Mouse (Mus musculus): ENCODE measurements around the gene Slc22a3. TPM values are rescaled to one million over a fixed set of nuclear protein-coding genes. Genes with fewer than 3 reads are reported as not detected.
A peak's percentile ranks its signal among the peaks of the same experiment; 100 is the strongest.

The Slc22a3 gene
- polyA plus RNA-seq, 1 experiment from 2014 or later: 2.3 TPM

DNA sequence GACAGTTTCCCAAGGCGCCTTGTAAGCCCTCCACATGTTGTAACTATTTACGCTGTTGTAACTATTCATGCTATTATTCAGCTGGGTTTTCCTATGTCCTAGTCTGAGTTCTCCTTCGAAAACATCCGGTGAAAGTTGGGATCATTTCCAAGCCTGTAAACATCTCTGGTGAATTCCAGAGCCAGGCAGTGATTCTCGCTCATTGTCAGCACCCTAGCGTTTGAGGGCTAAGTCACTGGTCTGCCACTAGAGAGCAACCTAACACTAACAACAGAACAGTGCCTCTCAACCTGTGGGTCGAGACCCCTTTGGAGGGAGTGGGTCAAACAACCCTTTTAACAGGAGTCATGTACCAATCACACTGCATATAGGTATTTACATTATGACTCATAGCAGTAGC, 104.1 kb downstream of the Slc22a3 start:
- no peak overlapping the region for H3K9ac ChIP-seq (ENCODE audit: low read depth, low read length)
- H3K9me3 ChIP-seq (replicated peaks; ENCODE audit: control insufficient read depth, low read length, poor library complexity, severe bottlenecking): no peaks in the 10 kb centered on the region
- WGBS: 73% methylated on average over 7 of the region's 7 CpGs
- ATAC-seq: no peak
- no peak overlapping the region for H3K4me2 ChIP-seq (ENCODE audit: low read length)
- no peaks in the 10 kb centered on the region for H3K36me3 ChIP-seq (ENCODE audit: control insufficient read depth, insufficient read depth, low read length)
- H3K4me1 ChIP-seq (ENCODE audit: control insufficient read depth, insufficient read depth, low read length): no peaks in the 10 kb centered on the region
- no peaks in the 10 kb centered on the region for H3K27me3 ChIP-seq (ENCODE audit: control insufficient read depth, insufficient read depth, low read depth, low read length)
- H3K27ac ChIP-seq (ENCODE audit: low read length): no peak overlapping the region
- no peak overlapping the region for H3K4me3 ChIP-seq (ENCODE audit: low read depth, low read length)

DNA sequence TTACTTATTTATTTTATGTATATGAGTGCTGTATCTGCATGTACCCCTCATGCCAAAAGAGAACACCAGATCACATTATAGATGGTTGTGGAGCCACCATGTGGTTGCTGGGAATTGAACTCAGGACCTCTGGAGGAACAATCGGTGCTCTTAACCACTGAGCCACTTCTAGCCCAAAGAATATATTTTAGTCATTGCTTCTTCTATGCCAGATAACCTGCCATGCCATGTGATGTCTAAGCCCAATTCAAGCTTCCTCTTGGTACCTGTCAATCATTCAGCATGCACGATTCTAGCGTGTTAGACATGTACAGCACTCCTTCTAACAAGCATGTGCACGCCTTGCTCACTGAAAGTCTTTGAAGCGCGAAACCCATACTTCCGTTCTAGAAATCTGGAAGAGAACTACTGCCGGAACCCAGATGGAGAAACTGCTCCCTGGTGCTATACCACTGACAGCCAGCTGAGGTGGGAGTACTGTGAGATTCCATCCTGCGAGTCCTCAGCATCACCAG, 111.3 kb downstream of the Slc22a3 start:
- no peaks in the 10 kb centered on the region for H3K36me3 ChIP-seq (ENCODE audit: control insufficient read depth, insufficient read depth, low read length)
- H3K4me3 ChIP-seq (ENCODE audit: low read depth, low read length): no peak overlapping the region
- no peak for ATAC-seq
- no peaks in the 10 kb centered on the region; the same call in 1 of the 2 replicates for H3K9me3 ChIP-seq (replicated peaks; ENCODE audit: control insufficient read depth, low read length, poor library complexity, severe bottlenecking)
- no peak overlapping the region for H3K27ac ChIP-seq (ENCODE audit: low read length)
- no peak overlapping the region for H3K9ac ChIP-seq (ENCODE audit: low read depth, low read length)
- no peak overlapping the region for H3K4me2 ChIP-seq (ENCODE audit: low read length)
- H3K27me3 ChIP-seq (ENCODE audit: control insufficient read depth, insufficient read depth, low read depth, low read length): no peaks in the 10 kb centered on the region
- 94% methylated on average over 9 of the region's 9 CpGs for WGBS
- H3K4me1 ChIP-seq (ENCODE audit: control insufficient read depth, insufficient read depth, low read length): no peaks in the 10 kb centered on the region

GRCm38 (mm10) chr17:12388239-12388638, 119.3 kb downstream of the Slc22a3 start:
- H3K4me1 ChIP-seq (ENCODE audit: control insufficient read depth, insufficient read depth, low read length): no peaks in the 10 kb centered on the region
- no peak overlapping the region for H3K9ac ChIP-seq (ENCODE audit: low read depth, low read length)
- H3K9me3 ChIP-seq (replicated peaks; ENCODE audit: control insufficient read depth, low read length, poor library complexity, severe bottlenecking): no peaks in the 10 kb centered on the region; the same call in 1 of the 2 replicates
- no peak overlapping the region for H3K4me2 ChIP-seq (ENCODE audit: low read length)
- no peaks in the 10 kb centered on the region for H3K27me3 ChIP-seq (ENCODE audit: control insufficient read depth, insufficient read depth, low read depth, low read length)
- no peak for ATAC-seq
- no peak overlapping the region for H3K27ac ChIP-seq (ENCODE audit: low read length)
- no peaks in the 10 kb centered on the region for H3K36me3 ChIP-seq (ENCODE audit: control insufficient read depth, insufficient read depth, low read length)
- WGBS: 93% methylated on average over 7 of the region's 7 CpGs
- H3K4me3 ChIP-seq (ENCODE audit: low read depth, low read length): no peak overlapping the region

GRCm38 (mm10) chr17:12387781-12388180, 119.7 kb downstream of the Slc22a3 start:
- H3K4me3 ChIP-seq (ENCODE audit: low read depth, low read length): no peak overlapping the region
- H3K27ac ChIP-seq (ENCODE audit: low read length): no peak overlapping the region
- no peaks in the 10 kb centered on the region for H3K4me1 ChIP-seq (ENCODE audit: control insufficient read depth, insufficient read depth, low read length)
- no peaks in the 10 kb centered on the region; the same call in 1 of the 2 replicates for H3K9me3 ChIP-seq (replicated peaks; ENCODE audit: control insufficient read depth, low read length, poor library complexity, severe bottlenecking)
- H3K9ac ChIP-seq (ENCODE audit: low read depth, low read length): no peak overlapping the region
- ATAC-seq: no peak
- H3K27me3 ChIP-seq (ENCODE audit: control insufficient read depth, insufficient read depth, low read depth, low read length): no peaks in the 10 kb centered on the region
- H3K36me3 ChIP-seq (ENCODE audit: control insufficient read depth, insufficient read depth, low read length): no peaks in the 10 kb centered on the region
- WGBS: 79% methylated on average over 2 of the region's 2 CpGs
- no peak overlapping the region for H3K4me2 ChIP-seq (ENCODE audit: low read length)

GRCm38 (mm10) chr17:12385049-12385794, 122.3 kb downstream of the Slc22a3 start:
- Histone ChIP-seq H3K4me2 (ENCODE audit: low read length) (no peak overlapping the region), H3K9me3 (replicated peaks; ENCODE audit: control insufficient read depth, low read length, poor library complexity, severe bottlenecking) (no peaks in the 10 kb centered on the region), H3K4me3 (ENCODE audit: low read depth, low read length) (no peak overlapping the region), H3K36me3 (ENCODE audit: control insufficient read depth, insufficient read depth, low read length) (no peaks in the 10 kb centered on the region), H3K27ac (ENCODE audit: low read length) (no peak overlapping the region), H3K9ac (ENCODE audit: low read depth, low read length) (no peak overlapping the region), H3K27me3 (ENCODE audit: control insufficient read depth, insufficient read depth, low read depth, low read length) (no peaks in the 10 kb centered on the region), H3K4me1 (ENCODE audit: control insufficient read depth, insufficient read depth, low read length) (no peaks in the 10 kb centered on the region)
- 77% methylated on average over 8 of the region's 8 CpGs for WGBS
- no peak for ATAC-seq

DNA sequence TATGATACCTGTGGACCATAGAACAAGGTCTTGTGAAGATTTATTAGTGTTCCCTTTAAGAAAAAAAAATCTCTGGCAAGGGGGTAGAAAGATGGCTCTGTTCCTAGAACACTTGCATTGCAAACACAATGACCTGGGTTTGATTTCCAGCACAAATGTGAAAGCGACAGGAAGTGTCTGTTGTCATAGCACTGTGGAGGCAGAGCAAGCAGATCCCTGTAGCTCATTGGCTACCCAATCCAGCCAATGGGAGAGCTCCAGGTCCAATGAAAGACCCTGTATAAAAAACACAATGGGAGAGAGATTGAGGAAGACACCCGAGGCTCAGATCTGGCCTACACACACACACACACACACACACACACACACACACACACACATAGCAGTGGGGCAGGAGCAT, 125.0 kb downstream of the Slc22a3 start:
- H3K9me3 ChIP-seq (replicated peaks; ENCODE audit: control insufficient read depth, low read length, poor library complexity, severe bottlenecking): no peaks in the 10 kb centered on the region
- H3K36me3 ChIP-seq (ENCODE audit: control insufficient read depth, insufficient read depth, low read length): no peaks in the 10 kb centered on the region
- H3K27me3 ChIP-seq (ENCODE audit: control insufficient read depth, insufficient read depth, low read depth, low read length): no peaks in the 10 kb centered on the region
- no peak overlapping the region for H3K27ac ChIP-seq (ENCODE audit: low read length)
- H3K4me3 ChIP-seq (ENCODE audit: low read depth, low read length): no peak overlapping the region
- ATAC-seq: peak; percentile 71
- no peak overlapping the region for H3K4me2 ChIP-seq (ENCODE audit: low read length)
- no peak overlapping the region for H3K9ac ChIP-seq (ENCODE audit: low read depth, low read length)
- H3K4me1 ChIP-seq (ENCODE audit: control insufficient read depth, insufficient read depth, low read length): no peaks in the 10 kb centered on the region
- WGBS: 5% methylated on average over 2 of the region's 2 CpGs

DNA sequence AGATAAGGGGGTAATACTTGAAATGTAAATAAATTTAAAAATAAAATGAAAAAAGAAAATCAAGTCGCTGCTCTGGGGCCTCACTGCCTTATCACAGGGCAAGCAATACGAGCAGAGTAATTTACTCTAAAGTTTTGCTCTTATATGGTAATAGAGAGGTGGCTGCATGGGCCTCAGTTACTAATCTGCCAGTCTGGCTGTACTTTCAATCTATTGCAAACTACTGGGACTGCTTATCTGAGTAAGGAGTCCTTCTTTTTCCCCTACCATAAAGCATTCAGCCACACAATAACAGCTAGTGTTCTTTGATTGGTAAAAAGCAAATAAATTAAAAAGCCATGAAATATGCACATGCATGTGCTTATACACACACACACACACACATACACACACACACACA, 125.9 kb downstream of the Slc22a3 start:
- H3K4me3 ChIP-seq (ENCODE audit: low read depth, low read length): no peak overlapping the region
- H3K9ac ChIP-seq (ENCODE audit: low read depth, low read length): no peak overlapping the region
- H3K9me3 ChIP-seq (replicated peaks; ENCODE audit: control insufficient read depth, low read length, poor library complexity, severe bottlenecking): no peaks in the 10 kb centered on the region
- WGBS: 91% methylated on average over 2 of the region's 2 CpGs
- ATAC-seq: no peak
- no peaks in the 10 kb centered on the region for H3K36me3 ChIP-seq (ENCODE audit: control insufficient read depth, insufficient read depth, low read length)
- no peak overlapping the region for H3K4me2 ChIP-seq (ENCODE audit: low read length)
- no peaks in the 10 kb centered on the region for H3K27me3 ChIP-seq (ENCODE audit: control insufficient read depth, insufficient read depth, low read depth, low read length)
- no peaks in the 10 kb centered on the region for H3K4me1 ChIP-seq (ENCODE audit: control insufficient read depth, insufficient read depth, low read length)
- H3K27ac ChIP-seq (ENCODE audit: low read length): no peak overlapping the region

GRCm38 (mm10) chr17:12380287-12380686, 127.2 kb downstream of the Slc22a3 start:
- no peaks in the 10 kb centered on the region for H3K4me1 ChIP-seq (ENCODE audit: control insufficient read depth, insufficient read depth, low read length)
- H3K27ac ChIP-seq (ENCODE audit: low read length): no peak overlapping the region
- ATAC-seq: no peak
- H3K9ac ChIP-seq (ENCODE audit: low read depth, low read length): no peak overlapping the region
- no peaks in the 10 kb centered on the region for H3K36me3 ChIP-seq (ENCODE audit: control insufficient read depth, insufficient read depth, low read length)
- 88% methylated on average over 4 of the region's 4 CpGs for WGBS
- H3K27me3 ChIP-seq (ENCODE audit: control insufficient read depth, insufficient read depth, low read depth, low read length): no peaks in the 10 kb centered on the region
- H3K4me2 ChIP-seq (ENCODE audit: low read length): no peak overlapping the region
- H3K9me3 ChIP-seq (replicated peaks; ENCODE audit: control insufficient read depth, low read length, poor library complexity, severe bottlenecking): no peaks in the 10 kb centered on the region
- no peak overlapping the region for H3K4me3 ChIP-seq (ENCODE audit: low read depth, low read length)

DNA sequence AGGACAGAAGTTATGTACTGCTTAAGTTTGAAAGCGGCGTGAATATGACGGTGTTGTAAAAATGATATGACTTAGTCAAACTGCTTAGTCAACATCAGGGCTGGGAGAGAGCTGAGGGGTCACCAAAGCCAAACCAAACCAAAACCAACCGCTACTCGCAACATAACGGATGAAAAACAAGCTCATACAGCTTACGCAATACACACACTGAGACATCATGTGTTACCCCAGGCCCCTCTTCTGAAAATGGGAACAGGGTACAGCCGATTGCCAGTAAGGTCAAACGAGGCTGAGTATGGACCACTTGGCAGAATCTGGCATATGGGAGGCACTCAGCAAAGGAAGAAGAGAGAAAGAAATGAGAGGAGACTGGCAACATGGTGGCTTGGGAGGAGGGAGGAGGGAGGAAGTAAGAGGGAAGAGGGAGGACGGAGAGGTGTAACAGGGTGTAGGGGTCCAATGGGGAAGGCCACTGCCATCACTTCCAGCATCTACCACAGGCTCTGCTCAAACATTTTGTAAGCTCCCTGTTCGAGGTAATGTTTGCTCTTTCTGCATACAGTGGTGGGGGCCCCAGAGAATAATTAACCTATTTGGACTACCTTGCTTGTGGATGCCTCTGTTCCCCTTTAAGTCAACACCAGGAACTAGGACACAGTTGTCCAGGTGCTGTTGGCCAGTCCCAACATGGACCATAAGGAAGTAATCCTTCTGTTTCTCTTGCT, 129.4 kb downstream of the Slc22a3 start, which contains the start of gene Plg:
TSS of gene Plg (plus strand) at position 628 of the 725 bp plus-strand sequence.
- H3K4me3 ChIP-seq (ENCODE audit: low read depth, low read length): no peak within 1 kb of the TSS
- H3K36me3 ChIP-seq (ENCODE audit: control insufficient read depth, insufficient read depth, low read length): no peaks in the 10 kb centered on the region
- H3K4me1 ChIP-seq (ENCODE audit: control insufficient read depth, insufficient read depth, low read length): no peaks in the 10 kb centered on the region
- no peaks in the 10 kb centered on the region for H3K27me3 ChIP-seq (ENCODE audit: control insufficient read depth, insufficient read depth, low read depth, low read length)
- H3K9me3 ChIP-seq (replicated peaks; ENCODE audit: control insufficient read depth, low read length, poor library complexity, severe bottlenecking): no peaks in the 10 kb centered on the region
- ATAC-seq: no peak
- no peak within 1 kb of the TSS for H3K4me2 ChIP-seq (ENCODE audit: low read length)
- H3K9ac ChIP-seq (ENCODE audit: low read depth, low read length): no peak within 1 kb of the TSS
- no peak within 1 kb of the TSS for H3K27ac ChIP-seq (ENCODE audit: low read length)
- 93% methylated on average over 11 of the region's 11 CpGs for WGBS
